Mouse (Mus musculus) layer of hippocampus, adult 9-11 months (tissue): ENCODE measurements at regions not wholly inside any gene's neighbourhood (a gene's known extent, or its start where the extent isn't known, plus 50 kb on each side); places are given as distances from the start of the nearest gene placed in this dataset.

Experiments used
- DNase-seq: peaks from one replicate; pipeline ENCODE4 v3.0.0; 2022

- no peak for DNase-seq
Observed at GRCm38 (mm10) chr13:78577497-78577896, 377.9 kb upstream of the Nr2f1 start.

- no peak for DNase-seq
Observed at GRCm38 (mm10) chr13:78576300-78577296, 377.0 kb upstream of the Nr2f1 start.

GRCm38 (mm10) chr13:78571093-78571492 is 371.5 kb upstream of the Nr2f1 start:
- no peak for DNase-seq

GRCm38 (mm10) chr13:78524446-78524937 is 324.9 kb upstream of the Nr2f1 start:
- DNase-seq, result no peak

GRCm38 (mm10) chr13:78520771-78521170 is 321.2 kb upstream of the Nr2f1 start:
- DNase-seq, result no peak

GRCm38 (mm10) chr13:78520186-78520585 is 320.6 kb upstream of the Nr2f1 start:
- DNase-seq, result no peak

- no peak for DNase-seq
Observed at GRCm38 (mm10) chr13:78500551-78500950, 301.0 kb upstream of the Nr2f1 start.

GRCm38 (mm10) chr13:78483760-78484357 is 284.3 kb upstream of the Nr2f1 start:
- no peak for DNase-seq

GRCm38 (mm10) chr13:78482929-78483759 is 283.6 kb upstream of the Nr2f1 start:
- no peak for DNase-seq

GRCm38 (mm10) chr13:78451333-78452070 is 251.9 kb upstream of the Nr2f1 start:
- DNase-seq, result no peak

GRCm38 (mm10) chr13:78446726-78447031 is 247.1 kb upstream of the Nr2f1 start:
- DNase-seq, result no peak

- no peak for DNase-seq
Observed at GRCm38 (mm10) chr13:78445891-78446725, 246.6 kb upstream of the Nr2f1 start.

GRCm38 (mm10) chr13:78444691-78445349 is 245.3 kb upstream of the Nr2f1 start:
- no peak for DNase-seq

- no peak for DNase-seq
Observed at GRCm38 (mm10) chr13:78428469-78428868, 228.9 kb upstream of the Nr2f1 start.

GRCm38 (mm10) chr13:78428084-78428445 is 228.5 kb upstream of the Nr2f1 start:
- DNase-seq, result no peak

- peak; percentile 30 for DNase-seq
Observed at GRCm38 (mm10) chr13:78427141-78428083, 227.9 kb upstream of the Nr2f1 start.

- DNase-seq, result no peak
Observed at GRCm38 (mm10) chr13:78426306-78426921, 226.9 kb upstream of the Nr2f1 start.

GRCm38 (mm10) chr13:78405071-78405470 is 205.5 kb upstream of the Nr2f1 start:
- no peak for DNase-seq

- no peak for DNase-seq
Observed at GRCm38 (mm10) chr13:78383761-78384160, 184.2 kb upstream of the Nr2f1 start.
